Mouse (Mus musculus) CH12.LX (cell line): ENCODE measurements around the gene Il27ra. TPM values are rescaled to one million over a fixed set of nuclear protein-coding genes. Genes with fewer than 3 reads are reported as not detected.

Experiments
- DNase-seq: peaks from one replicate; pipeline ENCODE4 v3.0.0-alpha.2; 2013; ENCODE audit errors: extremely low read depth
- H3K27ac ChIP-seq: 2 replicates; pipeline ENCODE4 v1.5.1; 2012; ENCODE audit warnings: low read depth, mild to moderate bottlenecking, control low read depth, moderate library complexity; ENCODE audit not compliant: insufficient read depth
- H3K27me3 ChIP-seq: replicated peaks from 2 replicates; pipeline ENCODE3; 2012; ENCODE audit warnings: inconsistent platforms
- H3K36me3 ChIP-seq, 2 experiments: replicated peaks in 1 of 2; 2 replicates each; pipeline versions ENCODE3 to v1.6.1; 2012; ENCODE audit warnings: inconsistent platforms in 1 of 2, low read length in 1 of 2, mild to moderate bottlenecking in 1 of 2, mixed read lengths in 1 of 2, moderate library complexity in 1 of 2; ENCODE audit not compliant: control insufficient read depth in 1 of 2, insufficient read depth in 1 of 2
- H3K4me1 ChIP-seq, 2 experiments: 2 replicates each; pipeline ENCODE4 v1.6.1; 2012; ENCODE audit warnings: inconsistent platforms in 1 of 2, moderate library complexity in 1 of 2; ENCODE audit not compliant: insufficient read depth in 2 of 2, control insufficient read depth in 1 of 2
- H3K4me2 ChIP-seq: 2 replicates; pipeline ENCODE4 v1.6.1; 2012; ENCODE audit warnings: low read depth, mild to moderate bottlenecking, control low read depth; ENCODE audit not compliant: poor library complexity, insufficient read depth, severe bottlenecking
- H3K4me3 ChIP-seq, 3 experiments: fragments of 150-350 bp in 1 of 3; sonication (generic) in 1 of 3; replicated peaks in 1 of 3; 2 replicates each; pipeline versions ENCODE3 to v1.5.1; 2011 to 2012; ENCODE audit warnings: low read depth in 2 of 3, low read length in 2 of 3, mild to moderate bottlenecking in 2 of 3, moderate library complexity in 2 of 3, control low read depth in 1 of 3, improper control_type of control experiment in 1 of 3, inconsistent platforms in 1 of 3, mixed read lengths in 1 of 3; ENCODE audit not compliant: poor library complexity in 1 of 3
- H3K79me2 ChIP-seq: replicated peaks from 2 replicates; pipeline ENCODE4 v1.6.1; 2012; ENCODE audit warnings: mild to moderate bottlenecking, moderate library complexity; ENCODE audit not compliant: control insufficient read depth, poor library complexity, insufficient read depth, severe bottlenecking; ENCODE audit errors: extremely low read depth
- H3K9ac ChIP-seq: 2 replicates; pipeline ENCODE4 v1.6.1; 2012; ENCODE audit warnings: low read depth, mild to moderate bottlenecking, control low read depth, moderate library complexity; ENCODE audit not compliant: insufficient read depth
- H3K9me3 ChIP-seq: replicated peaks from 2 replicates; pipeline ENCODE3; 2012; ENCODE audit warnings: low read length, inconsistent platforms, mixed read lengths
- CHD2 ChIP-seq: IDR thresholded peaks from 2 replicates; pipeline ENCODE4 v1.6.1; 2011; ENCODE audit warnings: low read length, improper control_type of control experiment
- ELF1 ChIP-seq: IDR thresholded peaks from 2 replicates; pipeline ENCODE4 v1.6.1; 2014; ENCODE audit warnings: low read depth, mild to moderate bottlenecking, inconsistent platforms, low read length, improper control_type of control experiment
- EP300 ChIP-seq: IDR thresholded peaks from 2 replicates; pipeline ENCODE4 v1.6.1; 2011; ENCODE audit warnings: low read length, improper control_type of control experiment
- JUN ChIP-seq: IDR thresholded peaks from 2 replicates; pipeline ENCODE4 v1.6.1; 2011; ENCODE audit warnings: low read depth, mild to moderate bottlenecking, low read length, improper control_type of control experiment, moderate library complexity; ENCODE audit not compliant: insufficient read depth
- MAFK ChIP-seq: IDR thresholded peaks from 2 replicates; pipeline ENCODE4 v1.6.1; 2011; ENCODE audit warnings: low read length, improper control_type of control experiment; ENCODE audit not compliant: insufficient replicate concordance
- MAX ChIP-seq: IDR thresholded peaks from 2 replicates; pipeline ENCODE4 v1.6.1; 2011; ENCODE audit warnings: low read length, improper control_type of control experiment
- MAZ ChIP-seq: IDR thresholded peaks from 2 replicates; pipeline ENCODE4 v1.6.1; 2012; ENCODE audit warnings: low read depth, mild to moderate bottlenecking, inconsistent platforms, low read length, improper control_type of control experiment, moderate library complexity
- MXI1 ChIP-seq: IDR thresholded peaks from 2 replicates; pipeline ENCODE4 v1.6.1; 2011; ENCODE audit warnings: mild to moderate bottlenecking, low read depth, low read length, improper control_type of control experiment
- PAX5 ChIP-seq: IDR thresholded peaks from 2 replicates; pipeline ENCODE4 v1.6.1; 2012; ENCODE audit warnings: low read length, inconsistent platforms, mixed read lengths
- RAD21 ChIP-seq: IDR thresholded peaks from 2 replicates; pipeline ENCODE4 v1.6.1; 2011; ENCODE audit warnings: low read depth, mild to moderate bottlenecking, low read length, improper control_type of control experiment, moderate library complexity
- TCF12 ChIP-seq: IDR thresholded peaks from 2 replicates; pipeline ENCODE4 v1.6.1; 2014; ENCODE audit warnings: low read depth, mild to moderate bottlenecking, inconsistent platforms, low read length, improper control_type of control experiment
- UBTF ChIP-seq: IDR thresholded peaks from 2 replicates; pipeline ENCODE4 v1.6.1; 2012; ENCODE audit warnings: low read depth, mild to moderate bottlenecking, inconsistent platforms, low read length, improper control_type of control experiment, moderate library complexity
- ZC3H11A ChIP-seq: IDR thresholded peaks from 2 replicates; pipeline ENCODE4 v1.6.1; 2012; ENCODE audit warnings: low read depth, mild to moderate bottlenecking, inconsistent platforms, low read length, improper control_type of control experiment
- ZMIZ1 ChIP-seq: IDR thresholded peaks from 2 replicates; pipeline ENCODE4 v1.6.1; 2012; ENCODE audit warnings: low read depth, mild to moderate bottlenecking, inconsistent platforms, low read length, improper control_type of control experiment
- dilution Hi-C: fragments of 300-500 bp; cut with MboI; formaldehyde crosslinking; loops from 2 replicates; pipeline ENCODE4 v1.14.3; 2020; ENCODE audit warnings: low sequenced_read_pairs; ENCODE audit not compliant: extremely low pct_unique_long_range_greater_than_20kb, extremely low pct_ligation_motif_present
- in situ Hi-C: fragments of 300-500 bp; cut with MboI; formaldehyde crosslinking; loops from 3 replicates; pipeline ENCODE4 v1.14.3; 2019; ENCODE audit warnings: low sequenced_read_pairs, low pct_ligation_motif_present, low pct_unique_long_range_greater_than_20kb, mixed read lengths
- polyA plus RNA-seq: library from polyadenylated mRNA; unstranded; fragments of >175 nt; gene quantifications from 2 replicates; pipeline ENCODE4 v1.2.1, GENCODE M21; 2012; ENCODE audit warnings: low read depth; ENCODE audit not compliant: insufficient read length
- total RNA-seq, 2 experiments: library from RNA; depleted of rRNA; stranded (reverse); fragments of 300-350 nt in 1 of 2; fragments of >200 nt in 1 of 2; gene quantifications; 2 replicates each; pipeline ENCODE4 v1.2.3; 2012 to 2014

Gene Il27ra
- total and polyA plus RNA-seq, 3 experiments, result 1.4 to 2.4 (median 2.3) TPM

GRCm38 (mm10) chr8:84076412-84076811, 34.0 kb upstream of the Il27ra start:
- H3K4me1 ChIP-seq, result peaks cover 0 to 4% of the 10 kb centered on the region in 2 experiments; a peak in 3 of 4 replicates
- H3K27ac ChIP-seq, result no peak overlapping the region
- H3K36me3 ChIP-seq, result peaks cover 43 to 92% of the 10 kb centered on the region in 2 experiments
- dilution Hi-C loops, result no loop called here
- H3K4me3 ChIP-seq, result no peak overlapping the region
- H3K4me2 ChIP-seq, result no peak overlapping the region
- peaks cover under 1% of the 10 kb centered on the region for H3K79me2 ChIP-seq
- in situ Hi-C loops, result no loop called here
- TF ChIP-seq TCF12 (no peak), MAX (no peak), UBTF (no peak), ZC3H11A (no peak), PAX5 (no peak), JUN (no peak), RAD21 (no peak), ZMIZ1 (no peak), MAFK (no peak), CHD2 (no peak), EP300 (no peak), MXI1 (no peak), MAZ (no peak)
- no peaks in the 10 kb centered on the region for H3K27me3 ChIP-seq
- H3K9me3 ChIP-seq, result no peaks in the 10 kb centered on the region
- no peak for DNase-seq
- H3K9ac ChIP-seq, result no peak overlapping the region

DNA sequence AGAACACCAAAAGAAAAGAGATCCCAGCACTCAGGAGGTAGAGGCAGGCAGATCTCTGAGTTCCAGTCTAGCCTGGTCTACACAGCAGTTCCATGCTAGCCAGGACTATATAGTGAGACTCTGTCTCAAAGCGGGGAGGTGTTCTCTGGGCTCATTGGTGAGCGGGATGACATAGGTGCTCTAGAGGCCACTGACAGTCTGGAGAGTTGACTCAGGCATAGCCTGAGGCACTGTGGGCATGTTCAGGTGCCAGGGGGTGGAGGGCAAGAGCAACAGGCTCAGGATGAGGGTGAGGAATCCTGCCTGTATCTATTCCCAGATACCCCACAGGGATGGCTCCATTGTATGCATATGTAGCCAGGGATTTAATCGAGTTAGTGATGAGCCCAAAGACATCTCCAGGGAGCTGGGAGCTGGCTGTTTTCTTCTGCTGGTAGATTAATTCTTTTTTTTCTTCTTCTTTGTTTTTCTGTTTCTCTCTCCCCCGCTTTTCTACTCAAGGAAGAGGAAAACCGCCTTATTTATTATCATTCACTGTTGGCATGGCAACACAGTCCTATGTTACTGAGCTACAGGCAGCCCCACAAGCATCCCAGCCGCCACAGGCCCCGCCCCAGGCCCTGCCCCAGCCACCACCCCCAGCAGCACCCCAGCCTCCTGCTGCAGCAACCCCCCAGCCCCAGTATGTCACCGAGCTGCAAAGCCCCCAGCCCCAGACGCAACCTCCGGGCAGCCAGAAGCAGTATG, 31.0 kb upstream of the Il27ra start:
- H3K4me1 ChIP-seq, result peaks cover 12 to 34% of the 10 kb centered on the region in 2 experiments
- TF ChIP-seq ELF1 (no peak), MXI1 (no peak)
- dilution Hi-C loops (no loop called here), in situ Hi-C loops (no loop called here)
- H3K9ac ChIP-seq, result no peak overlapping the region
- H3K27me3 ChIP-seq, result no peaks in the 10 kb centered on the region
- DNase-seq, result no peak
- H3K36me3 ChIP-seq, result peaks cover 19 to 72% of the 10 kb centered on the region in 2 experiments
- H3K9me3 ChIP-seq, result no peaks in the 10 kb centered on the region
- no peak overlapping the region for H3K4me2 ChIP-seq
- H3K4me3 ChIP-seq, result no peak overlapping the region
- H3K79me2 ChIP-seq, result peaks cover 7% of the 10 kb centered on the region
- no peak overlapping the region for H3K27ac ChIP-seq
